Mouse (Mus musculus) heart, adult 18-20 months (tissue): Measurements from ENCODE around the gene Rnaset2a. TPM values are rescaled to one million over a fixed set of nuclear protein-coding genes. Genes with fewer than 3 reads are reported as not detected.
"Not testable (repeated sequence)": the region's sequence is repeated elsewhere in the genome, so short reads cannot be mapped to it uniquely, and the experiment has no call there.

ENCODE experiments used
- DNase-seq, 2 experiments: peaks; one replicate each; pipeline ENCODE4 v3.0.0; 2021 to 2022; ENCODE audit warnings: mixed read lengths in 1 of 2
- long read RNA-seq, 2 experiments: library from polyadenylated mRNA; stranded (forward); transcript quantifications; one replicate each; pipeline ENCODE4 v2.0.0; 2021
- total RNA-seq, 2 experiments: library from RNA; stranded (reverse); gene quantifications; 2 replicates each; pipeline ENCODE4 v1.2.3; 2021

The Rnaset2a gene
- total RNA-seq = 10 to 100 TPM; 25.4 to 26.3 TPM
- long read RNA-seq, experiment 1, transcript Rnaset2a-201 (9 exons, 1,793 nt) = major isoform, 55 of 57 reads
- long read RNA-seq, experiment 1, partial matches to known transcripts = 2 of 57 reads
- long read RNA-seq, experiment 1, other reads (novel, unspliced or antisense) = 0 of 57 reads
- long read RNA-seq, experiment 2, transcript Rnaset2a-201 (9 exons, 1,793 nt) = major isoform, 41 of 44 reads
- long read RNA-seq, experiment 2, partial matches to known transcripts = 3 of 44 reads
- long read RNA-seq, experiment 2, other reads (novel, unspliced or antisense) = 0 of 44 reads

DNA sequence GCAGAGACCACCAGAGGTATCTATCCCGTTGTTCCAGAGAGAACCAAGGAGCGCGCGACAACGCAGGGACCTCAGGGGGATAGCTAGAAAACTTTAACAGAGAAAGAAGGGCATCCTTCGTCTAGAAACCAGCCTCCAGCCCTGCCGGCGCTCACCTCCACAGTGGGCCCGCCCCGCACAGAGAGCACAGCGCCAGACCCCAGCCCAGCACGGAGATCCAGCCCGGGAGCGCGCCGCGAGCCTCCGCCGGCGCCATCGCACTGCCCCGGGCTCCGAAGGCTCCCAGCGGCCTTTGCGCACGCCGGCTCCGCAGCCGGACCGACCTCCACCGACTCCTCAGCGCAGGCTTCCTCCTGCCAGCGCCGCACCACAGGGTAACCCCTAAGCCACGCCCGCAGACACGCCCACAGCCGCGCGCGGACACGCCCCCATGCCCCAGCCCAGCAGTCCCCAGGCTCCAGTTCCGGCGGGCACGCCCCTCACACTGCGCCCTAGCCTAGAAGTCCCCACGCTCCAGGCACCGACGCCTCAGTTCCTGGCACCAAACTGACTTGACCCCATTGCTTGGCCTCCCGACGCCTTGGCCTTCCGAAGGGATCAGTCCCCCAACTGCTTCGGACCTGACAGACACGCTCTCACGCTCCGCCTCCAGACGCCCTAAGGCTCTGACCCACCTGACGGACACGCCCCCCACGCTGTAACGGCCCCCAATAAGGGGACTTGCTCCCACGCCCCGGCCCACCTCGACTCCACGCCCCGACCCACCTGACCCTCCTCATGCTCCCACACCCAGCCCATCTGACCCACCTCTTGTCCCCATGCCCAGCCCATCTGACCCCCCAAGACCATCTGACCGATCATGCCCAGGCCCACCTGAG is at the start of gene Rnaset2a, which contains the start of gene Gm49673:
Rnaset2a (minus strand) TSS at position 659 of the 878 bp plus-strand sequence.
Gm49673 (minus strand) TSS at position 350 of the 878 bp plus-strand sequence.
- DNase-seq = peak; percentile 48 to 59

- no peak for DNase-seq
Measured at GRCm38 (mm10) chr17:8197652-8198051, 49.8 kb upstream of the Rnaset2a start.

DNA sequence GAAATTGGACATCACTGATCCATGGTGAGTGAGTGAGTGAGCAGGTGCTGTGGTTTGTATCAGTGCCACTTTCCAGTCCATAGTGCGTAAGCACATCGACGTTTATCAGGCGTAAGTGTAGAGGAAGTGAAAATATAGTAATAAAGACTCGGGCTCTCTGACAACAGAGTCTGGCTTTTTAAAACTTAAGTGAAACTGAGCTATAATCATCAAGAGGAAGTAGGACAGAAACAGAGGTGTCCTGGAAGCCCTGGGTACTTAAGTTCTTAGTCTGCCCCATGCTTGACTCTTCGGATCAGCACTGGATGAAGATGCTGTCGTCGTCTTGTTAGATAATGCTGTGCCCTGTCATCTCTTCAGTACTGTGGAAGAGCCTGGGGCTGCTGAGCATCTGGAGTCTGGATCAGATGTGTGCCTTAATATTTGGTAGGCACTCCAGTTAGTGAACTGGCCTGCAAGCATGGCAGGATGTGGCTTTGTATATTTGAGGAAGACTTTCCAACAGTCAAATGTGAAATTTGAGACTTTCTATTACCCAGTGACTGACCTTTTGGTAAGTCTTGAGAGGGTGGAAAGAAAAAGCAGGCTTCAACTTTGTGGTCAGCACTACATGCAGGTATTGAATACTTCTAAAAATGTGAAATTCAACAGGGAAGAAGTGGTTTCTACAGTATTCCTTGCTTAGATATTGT is 47.9 kb upstream of the Rnaset2a start:
- DNase-seq = no peak

DNA sequence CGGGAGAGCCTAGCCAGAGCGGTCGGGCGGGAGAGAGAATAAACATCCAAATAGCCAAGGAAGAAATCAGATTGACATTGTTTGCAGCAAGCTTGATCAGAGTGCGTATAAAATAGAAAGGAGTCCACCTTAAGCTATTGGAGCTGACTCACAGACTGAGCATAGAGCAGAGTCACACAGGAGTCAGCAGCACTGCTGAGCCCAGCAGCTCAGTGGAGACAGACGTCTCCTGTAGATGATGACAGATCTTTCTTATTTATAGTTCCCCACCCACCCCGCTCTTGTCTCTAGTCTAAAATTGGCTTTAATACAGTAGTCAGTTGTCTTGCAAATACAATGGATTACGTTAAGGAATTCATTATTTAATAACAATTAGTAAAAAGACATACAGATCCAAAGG is 45.8 kb upstream of the Rnaset2a start:
- no peak for DNase-seq

DNA sequence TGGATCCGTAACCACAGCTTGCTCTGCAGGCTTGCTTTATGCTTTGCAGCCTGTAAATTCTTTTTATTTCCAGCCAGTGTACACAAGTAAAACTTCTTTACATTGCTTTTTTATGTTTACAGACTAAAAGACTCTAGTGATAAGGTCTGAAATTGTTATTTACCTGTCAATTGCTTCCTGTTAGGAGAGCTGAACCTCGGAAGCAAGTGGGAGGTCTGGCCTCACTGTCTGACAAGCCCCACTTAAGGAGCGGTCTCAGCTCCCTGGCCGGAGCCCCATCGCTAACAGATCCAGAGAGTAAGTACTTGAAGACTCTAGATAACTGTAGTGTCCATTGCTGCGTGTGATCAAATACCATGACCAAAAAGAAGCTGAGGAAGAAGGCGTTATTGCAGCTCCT is 36.3 kb upstream of the Rnaset2a start:
- DNase-seq = no peak

DNA sequence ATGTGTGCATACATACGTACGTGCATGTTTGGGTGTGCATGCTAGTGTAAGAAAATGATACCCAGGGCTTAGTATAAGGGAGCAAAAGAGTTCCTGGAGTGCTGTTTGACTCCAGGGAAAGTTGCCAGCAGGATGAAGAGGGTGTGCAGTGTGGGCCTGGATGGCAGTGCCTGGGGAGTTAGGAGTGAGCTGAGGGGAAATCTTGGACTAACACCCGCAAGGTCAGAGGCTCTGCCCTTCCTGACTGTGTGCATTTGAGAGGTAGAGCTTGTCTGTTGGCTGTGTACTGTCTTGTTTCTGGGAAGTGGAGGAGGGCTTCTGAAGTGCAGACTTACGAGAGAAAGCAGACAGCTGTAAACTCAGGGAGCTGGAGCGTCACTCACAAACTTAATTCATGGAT is 35.9 kb upstream of the Rnaset2a start:
- DNase-seq = peak; percentile 15 to 21

- no peak for DNase-seq
Measured at GRCm38 (mm10) chr17:8177090-8177489, 29.2 kb upstream of the Rnaset2a start.

DNA sequence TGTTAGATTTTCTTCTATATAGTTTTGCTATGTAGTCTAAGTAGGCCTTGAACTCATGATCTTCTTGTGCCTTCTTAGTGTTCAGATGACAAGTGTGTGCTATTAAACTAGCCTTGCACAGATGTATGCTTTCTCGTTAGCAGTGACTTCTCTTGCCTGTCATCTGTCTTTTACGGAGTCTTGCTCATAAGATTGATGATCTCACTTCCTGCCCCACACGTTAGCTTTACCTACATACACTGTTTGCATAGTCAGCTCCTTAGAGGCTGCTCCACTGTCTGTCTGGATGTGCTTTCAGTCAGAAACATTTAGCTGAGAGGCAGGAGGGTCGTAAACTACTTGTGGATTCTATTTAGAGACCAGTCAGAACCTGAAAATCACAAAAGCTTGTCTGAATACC is 23.2 kb upstream of the Rnaset2a start:
- no peak for DNase-seq

DNA sequence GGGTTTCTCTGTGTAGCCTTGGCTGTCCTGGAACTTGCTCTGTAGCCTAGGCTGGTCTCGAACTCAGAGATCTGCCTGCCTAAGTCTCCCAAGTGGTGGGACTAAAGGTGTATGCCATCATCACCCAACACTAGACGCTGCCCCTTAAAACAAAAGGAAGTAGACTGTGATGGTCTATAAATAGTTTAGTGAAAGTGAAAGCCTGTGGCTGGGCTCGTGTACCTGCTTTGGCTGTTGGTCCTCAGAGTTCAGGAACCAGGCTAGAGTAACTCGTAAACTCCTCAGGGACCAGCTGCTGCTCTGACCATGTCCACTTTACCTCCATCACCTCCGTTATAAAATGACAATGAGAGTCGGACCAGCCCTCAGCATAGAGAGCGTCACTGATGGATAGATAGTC is 22.4 kb upstream of the Rnaset2a start:
- DNase-seq = no peak

DNA sequence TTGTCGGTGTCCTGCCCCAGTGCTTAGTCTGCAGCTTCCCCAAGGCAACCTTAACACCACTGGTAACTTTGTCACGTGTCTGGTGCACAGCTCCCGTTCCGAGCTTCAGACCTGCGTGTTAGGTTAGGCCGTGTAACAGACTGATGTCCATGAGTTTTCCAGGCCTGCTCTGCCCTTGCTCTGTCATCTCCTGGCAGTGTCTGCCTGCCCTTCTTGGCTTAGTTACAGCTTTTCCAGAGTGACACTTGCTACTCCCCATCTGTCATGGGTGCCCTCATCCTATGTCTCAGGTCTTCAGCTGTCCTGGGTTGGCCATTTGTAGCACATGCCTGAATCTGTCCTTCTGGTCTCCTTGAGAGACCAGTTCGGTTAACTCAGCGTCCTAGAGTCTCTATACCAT is 19.5 kb upstream of the Rnaset2a start:
- peak; percentile 29 to 52 for DNase-seq

DNA sequence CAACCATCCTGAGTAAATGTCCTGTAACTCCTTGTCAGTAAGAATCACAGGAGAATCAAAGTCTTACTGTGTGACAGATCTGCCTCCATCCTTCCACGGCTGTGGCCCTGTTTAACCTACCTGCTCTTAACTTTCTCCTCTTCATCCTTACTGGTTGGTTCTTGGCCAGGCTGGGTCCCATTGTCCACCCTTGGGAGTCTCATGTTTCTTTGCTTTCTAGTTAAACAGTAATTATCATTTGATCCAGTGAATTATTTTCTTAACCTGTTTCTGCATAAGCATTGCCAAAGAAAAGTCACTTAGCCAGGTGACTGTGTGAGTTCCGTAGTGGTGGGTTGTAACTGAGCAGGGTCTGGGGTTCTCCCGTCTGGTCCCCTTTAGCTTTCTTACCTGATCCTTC is 18.6 kb upstream of the Rnaset2a start:
- not testable (repeated sequence) for DNase-seq

GRCm38 (mm10) chr17:8165977-8166376 is 18.1 kb upstream of the Rnaset2a start:
- not testable (repeated sequence) for DNase-seq

- peak; percentile 43 to 57 for DNase-seq
Measured at GRCm38 (mm10) chr17:8165608-8165945, 17.7 kb upstream of the Rnaset2a start.

DNA sequence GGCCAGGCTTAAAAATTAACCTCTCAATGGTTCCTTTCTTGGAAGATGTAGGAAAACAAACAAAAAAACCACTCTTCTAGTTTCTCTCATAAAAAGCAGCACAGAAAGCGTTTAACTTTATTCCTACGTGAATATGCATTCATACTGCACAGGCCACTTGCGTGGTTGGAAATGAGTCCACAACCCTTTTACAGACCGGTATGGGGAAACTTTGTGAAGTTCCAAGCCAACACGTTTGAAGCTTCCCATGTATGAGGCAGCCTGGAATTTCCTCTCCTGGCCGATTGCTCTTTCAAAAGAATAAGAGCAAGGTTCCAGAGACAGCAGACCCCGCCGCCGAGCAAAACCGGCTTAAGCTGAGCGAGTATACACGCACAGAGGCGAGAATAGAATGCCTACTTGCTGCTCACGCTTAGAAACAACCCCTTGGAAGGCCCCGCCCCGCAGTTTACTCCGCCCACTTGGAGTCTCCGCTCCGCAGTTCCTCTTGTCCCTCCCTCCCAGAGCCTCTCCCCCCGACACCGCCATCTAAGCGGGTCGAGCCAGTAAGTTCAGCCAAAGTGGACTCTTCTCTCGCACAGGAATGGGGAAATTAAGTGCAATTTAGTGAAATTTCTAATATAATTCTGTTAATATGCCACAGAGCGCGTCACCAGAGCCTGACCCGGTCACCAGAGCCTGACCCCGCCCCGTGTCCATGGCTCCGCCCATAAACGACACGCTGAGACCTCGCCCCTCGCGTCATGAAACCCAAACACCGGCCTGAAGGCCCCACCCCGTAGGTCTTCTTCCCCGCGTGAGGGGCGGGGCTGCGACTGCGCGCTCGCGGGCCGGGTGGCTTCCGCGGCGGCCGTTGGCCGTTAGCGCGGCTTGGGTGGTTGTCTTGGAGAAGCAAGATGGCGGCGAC is 17.1 kb upstream of the Rnaset2a start, which contains the start of gene Fgfr1op:
Fgfr1op (plus strand) TSS at position 801 of the 907 bp plus-strand sequence.
- DNase-seq = peak; percentile 72 to 91

DNA sequence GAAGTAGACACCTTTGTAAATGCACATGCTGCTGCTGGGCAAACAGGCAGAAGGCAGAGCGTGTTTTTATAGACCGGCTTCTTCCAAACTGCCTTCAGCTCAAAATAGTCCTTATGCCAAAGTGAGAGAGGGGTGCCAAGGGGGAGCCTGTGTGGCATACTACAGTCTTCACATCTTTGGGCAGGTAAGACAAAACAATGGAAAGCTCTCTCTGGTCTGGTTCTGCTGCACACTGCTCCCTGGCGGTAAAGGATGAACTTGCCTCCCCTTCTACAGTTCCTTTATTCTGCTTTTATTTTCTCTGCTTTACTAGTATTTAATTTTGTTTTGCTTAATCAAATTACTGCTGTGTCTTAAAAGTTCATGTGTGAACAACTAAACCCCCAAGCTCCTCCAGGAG is 13.1 kb upstream of the Rnaset2a start:
- peak; percentile 28 to 54 for DNase-seq

DNA sequence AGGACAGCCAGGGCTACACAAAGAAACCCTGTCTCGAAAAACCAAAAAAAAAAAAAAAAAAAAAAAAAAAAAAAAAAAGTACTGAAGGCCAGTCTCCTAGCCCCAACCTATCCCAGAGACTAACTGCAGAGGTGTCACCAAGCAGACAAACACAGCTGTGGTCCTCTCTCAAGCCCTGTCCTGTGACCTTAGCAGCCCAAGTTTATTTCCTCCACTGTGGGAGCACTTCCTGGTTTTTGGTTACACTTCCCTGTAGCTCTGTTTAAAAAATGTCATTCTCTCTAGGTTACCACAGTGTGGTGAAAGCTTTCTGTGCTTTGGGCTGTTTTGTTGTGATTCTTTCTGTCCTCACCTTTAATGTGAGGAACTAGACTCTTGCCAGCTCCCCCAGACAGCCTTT is 10.7 kb upstream of the Rnaset2a start:
- DNase-seq = not testable (repeated sequence)

- not testable (repeated sequence) for DNase-seq
Measured at GRCm38 (mm10) chr17:8155982-8156381, 8.1 kb upstream of the Rnaset2a start.

GRCm38 (mm10) chr17:8155010-8155409 is 7.1 kb upstream of the Rnaset2a start:
- DNase-seq = not testable (repeated sequence)

GRCm38 (mm10) chr17:8146931-8147330 is 966 bp downstream of the Rnaset2a start:
- peak in 1 of 2 experiments; percentile 33 for DNase-seq

DNA sequence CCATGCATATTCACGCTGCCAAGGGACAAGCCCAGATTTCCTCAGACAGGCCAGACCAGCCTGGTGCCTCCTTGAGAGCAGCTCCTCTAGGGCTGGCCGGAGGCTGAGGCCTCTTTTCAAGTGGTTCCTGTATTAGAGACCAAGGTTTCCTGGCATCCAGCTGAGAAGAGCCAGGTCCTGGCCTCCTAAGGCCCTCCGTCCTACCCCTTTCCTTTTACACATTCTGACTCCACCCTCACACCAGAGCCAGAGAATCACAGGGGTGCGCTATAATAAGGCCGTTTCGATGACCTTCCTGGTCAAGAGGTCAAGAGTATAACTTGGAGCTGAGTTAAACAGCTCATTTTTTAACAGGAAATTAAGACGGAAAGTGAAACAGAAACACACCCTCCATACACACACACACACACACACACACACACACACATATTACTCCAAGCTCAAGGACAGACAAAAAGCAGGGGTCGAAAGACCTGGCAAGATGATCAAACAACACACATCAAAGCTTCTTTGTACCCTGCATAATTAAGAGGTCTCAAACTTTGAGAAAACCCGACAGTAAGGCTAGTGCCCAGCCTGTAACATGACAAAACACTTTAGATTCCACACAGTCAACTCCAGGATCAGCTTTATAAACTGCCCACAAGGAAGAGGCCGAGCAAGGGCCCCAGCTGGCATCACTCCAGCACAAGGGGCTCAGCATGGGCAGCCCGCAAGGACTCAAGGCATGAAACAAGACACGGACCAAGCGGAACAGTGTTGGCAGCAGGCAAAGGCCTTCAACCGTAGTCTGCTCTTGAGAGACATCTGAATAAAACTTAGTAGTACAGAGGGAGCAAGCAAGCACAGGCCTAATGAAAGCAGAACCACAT is 3.9 kb downstream of the Rnaset2a start:
- DNase-seq = peak; percentile 61 to 76
